ENCODE assay signal across 30 mouse cellular contexts in the genomic region with DNA sequence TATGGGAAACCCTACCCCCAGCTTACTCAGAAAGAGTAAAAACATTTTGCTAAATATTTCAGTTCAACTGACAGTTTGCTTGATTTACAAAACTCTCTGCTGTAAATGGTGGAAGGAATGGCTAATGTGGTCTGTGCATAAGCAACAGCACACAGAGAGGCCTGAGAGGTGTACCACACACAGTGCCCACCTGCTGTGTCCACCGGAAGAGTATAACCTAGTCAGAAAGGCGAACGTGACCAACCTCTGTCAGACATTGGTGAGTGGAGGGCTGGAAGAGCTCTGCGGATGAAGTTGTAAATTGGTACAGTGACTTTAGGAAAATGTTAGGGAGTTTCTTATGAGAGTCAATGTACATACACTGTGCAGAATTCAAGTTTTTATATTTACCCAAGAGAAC.
"Had no signal": no experiment of that assay in that cellular context is flagged by ENCODE, and none has a peak within 500 bp of the region (broad histone marks: within the 10 kb centered on the region; RNA-seq: fewer than 3 reads in every experiment).

No protein-coding gene starts in this region.

- ATAC-seq: liver, embryonic 12.5 days; liver, postnatal 0 days; lung, postnatal 0 days; midbrain, embryonic 13.5 days; midbrain, embryonic 16.5 days had no signal

- DNase-seq: left cerebral cortex, postnatal 4 days; liver; liver, embryonic 13.5 days; liver, postnatal 0 days; lung, adult 18-20 months; lung, adult 2 months; lung, embryonic 14.5 days; lung, postnatal 10 days; lung, postnatal 14 days; lung, postnatal 36 days; lung, postnatal 4 days had no signal

- H3K27me3 ChIP-seq: limb, embryonic 12.5 days; limb, embryonic 13.5 days; limb, embryonic 15.5 days; liver, embryonic 12.5 days; liver, embryonic 13.5 days; liver, embryonic 15.5 days; lung, embryonic 15.5 days; megakaryocyte, embryonic 14.5 days; midbrain, embryonic 12.5 days; midbrain, embryonic 13.5 days; neural tube, embryonic 12.5 days; neural tube, embryonic 13.5 days had no signal

- H3K9me3 ChIP-seq: limb, embryonic 10.5 days; limb, embryonic 12.5 days; limb, embryonic 13.5 days; limb, embryonic 15.5 days; liver, embryonic 12.5 days; liver, embryonic 13.5 days; liver, embryonic 15.5 days; lung, embryonic 15.5 days; megakaryocyte, embryonic 14.5 days; midbrain, embryonic 10.5 days; midbrain, embryonic 12.5 days; midbrain, embryonic 13.5 days; neural tube, embryonic 12.5 days; neural tube, embryonic 13.5 days had no signal

- H3K4me1 ChIP-seq: limb, embryonic 10.5 days; midbrain, embryonic 10.5 days; midbrain, embryonic 12.5 days; neural tube, embryonic 12.5 days had no signal

- H3K4me2 ChIP-seq: limb, embryonic 12.5 days; limb, embryonic 13.5 days; limb, embryonic 15.5 days; liver, embryonic 11.5 days; liver, embryonic 12.5 days; liver, embryonic 13.5 days; liver, embryonic 15.5 days; lung, embryonic 14.5 days; lung, embryonic 15.5 days; midbrain, embryonic 12.5 days; midbrain, embryonic 13.5 days; neural tube, embryonic 12.5 days; neural tube, embryonic 13.5 days had no signal

- H3K9ac ChIP-seq: limb, embryonic 12.5 days; limb, embryonic 13.5 days; limb, embryonic 15.5 days; liver, embryonic 12.5 days; liver, embryonic 13.5 days; liver, embryonic 14.5 days; liver, embryonic 15.5 days; liver, postnatal 0 days; lung, embryonic 14.5 days; lung, embryonic 15.5 days; midbrain, embryonic 12.5 days; midbrain, embryonic 13.5 days; neural tube, embryonic 12.5 days; neural tube, embryonic 13.5 days had no signal

- H3K27ac ChIP-seq: limb, embryonic 10.5 days; limb, embryonic 12.5 days; limb, embryonic 13.5 days; limb, embryonic 15.5 days; liver, embryonic 12.5 days; liver, embryonic 13.5 days; liver, embryonic 14.5 days; liver, embryonic 15.5 days; lung, embryonic 15.5 days; macrophage; midbrain, embryonic 10.5 days; midbrain, embryonic 12.5 days; midbrain, embryonic 13.5 days; neural tube, embryonic 12.5 days; neural tube, embryonic 13.5 days had no signal

- H3K4me3 ChIP-seq: limb, embryonic 10.5 days; limb, embryonic 12.5 days; limb, embryonic 13.5 days; limb, embryonic 15.5 days; liver, embryonic 12.5 days; liver, embryonic 13.5 days; liver, embryonic 15.5 days; lung, embryonic 15.5 days; megakaryocyte, embryonic 14.5 days; midbrain, embryonic 10.5 days; midbrain, embryonic 12.5 days; midbrain, embryonic 13.5 days; myocyte; neural tube, embryonic 12.5 days; neural tube, embryonic 13.5 days had no signal

- H3K36me3 ChIP-seq: limb, embryonic 10.5 days; limb, embryonic 12.5 days; limb, embryonic 13.5 days; limb, embryonic 15.5 days; liver, embryonic 12.5 days; liver, embryonic 13.5 days; liver, embryonic 15.5 days; lung, embryonic 15.5 days; midbrain, embryonic 10.5 days; midbrain, embryonic 12.5 days; midbrain, embryonic 13.5 days; neural tube, embryonic 12.5 days; neural tube, embryonic 13.5 days had no signal
